10 mouse cellular contexts compared by ENCODE assay signal in genomic region chr5:30668637-30669495, GRCm38 (mm10). TPM values are rescaled to one million over a fixed set of nuclear protein-coding genes. Genes with fewer than 3 reads are reported as not detected.
DNase-seq lines count a peak whose midpoint lies in the region; ATAC-seq and TF ChIP-seq lines count a peak whose summit lies in the region.
"Had no signal": no experiment of that assay in that cellular context is flagged by ENCODE, and none has a peak within 500 bp of the region (broad histone marks: within the 10 kb centered on the region; RNA-seq: fewer than 3 reads in every experiment).

No protein-coding gene starts in this region.

- TF ChIP-seq CTCF in bone marrow, adult 2 months (IDR thresholded peaks at IDR 0.05; ENCODE audit: control insufficient read depth, insufficient read depth, low read length), result no peak

- H3K27me3 ChIP-seq in hindbrain, embryonic 10.5 days (ENCODE audit: insufficient read depth, poor library complexity, severe bottlenecking), result no peaks in the 10 kb centered on the region
- no peaks in the 10 kb centered on the region for H3K27me3 ChIP-seq in hindbrain, embryonic 13.5 days
- H3K27me3 ChIP-seq in limb, embryonic 12.5 days, result no peaks in the 10 kb centered on the region
- H3K27me3 ChIP-seq: hindbrain, embryonic 15.5 days had no signal

- no peak overlapping the region for H3K9ac ChIP-seq in hindbrain, embryonic 13.5 days
- no peak overlapping the region for H3K9ac ChIP-seq in limb, embryonic 12.5 days (replicated peaks)
- H3K9ac ChIP-seq: hindbrain, embryonic 15.5 days had no signal

- no peak for DNase-seq in hindbrain, embryonic 10.5 days (ENCODE audit: low spot score)
- peak; percentile 21 for DNase-seq in CD4-positive helper T cell, adult 2 months (ENCODE audit: low read depth, low spot score)
- DNase-seq in cerebellum, adult 9-11 months, result no peak
- no peak for DNase-seq in urinary bladder, postnatal 10 days (ENCODE audit: low spot score)
- DNase-seq in thymus, postnatal 36 days, result no peak
- DNase-seq: thymus, adult 18-20 months had no signal

- peaks cover 58% of the 10 kb centered on the region for H3K36me3 ChIP-seq in hindbrain, embryonic 10.5 days
- peaks cover 7% of the 10 kb centered on the region; the same call in 1 of the 2 replicates for H3K36me3 ChIP-seq in hindbrain, embryonic 13.5 days
- H3K36me3 ChIP-seq in limb, embryonic 12.5 days, result peaks cover 51% of the 10 kb centered on the region
- H3K36me3 ChIP-seq: hindbrain, embryonic 15.5 days had no signal

- H3K4me2 ChIP-seq in hindbrain, embryonic 13.5 days, result no peak overlapping the region
- H3K4me2 ChIP-seq in limb, embryonic 12.5 days, result peak overlapping the region; percentile 63

- WGBS in hindbrain, embryonic 10.5 days, result 93% methylated on average over 9 of the region's 9 CpGs
- 93% methylated on average over 9 of the region's 9 CpGs for WGBS in hindbrain, embryonic 13.5 days
- 85% methylated on average over 9 of the region's 9 CpGs for whole genome bisulfite sequencing in bone marrow, adult 2 months
- WGBS in limb, embryonic 12.5 days, result 92% methylated on average over 9 of the region's 9 CpGs

- no peak overlapping the region for H3K27ac ChIP-seq in hindbrain, embryonic 10.5 days
- H3K27ac ChIP-seq in hindbrain, embryonic 13.5 days, result no peak overlapping the region
- H3K27ac ChIP-seq in bone marrow, adult 2 months (ENCODE audit: control insufficient read depth, insufficient read depth, low read depth, low read length, poor library complexity), result no peak overlapping the region
- no peak overlapping the region for H3K27ac ChIP-seq in limb, embryonic 12.5 days
- H3K27ac ChIP-seq: hindbrain, embryonic 15.5 days had no signal

- no peaks in the 10 kb centered on the region for H3K9me3 ChIP-seq in hindbrain, embryonic 10.5 days
- H3K9me3 ChIP-seq in hindbrain, embryonic 13.5 days, result no peaks in the 10 kb centered on the region
- no peaks in the 10 kb centered on the region for H3K9me3 ChIP-seq in limb, embryonic 12.5 days
- H3K9me3 ChIP-seq: hindbrain, embryonic 15.5 days had no signal

- H3K4me1 ChIP-seq in hindbrain, embryonic 10.5 days (replicated peaks), result peaks cover 28% of the 10 kb centered on the region
- peaks cover 22% of the 10 kb centered on the region for H3K4me1 ChIP-seq in hindbrain, embryonic 13.5 days (replicated peaks)
- no peaks in the 10 kb centered on the region; the same call in 1 of the 2 replicates for H3K4me1 ChIP-seq in bone marrow, adult 2 months (ENCODE audit: control insufficient read depth, insufficient read depth, low read length)
- peaks cover 15% of the 10 kb centered on the region for H3K4me1 ChIP-seq in limb, embryonic 12.5 days (replicated peaks)

- ATAC-seq in hindbrain, embryonic 13.5 days (ENCODE audit: low FRiP score), result no peak
- no peak for ATAC-seq in limb, embryonic 12.5 days (ENCODE audit: insufficient number of reproducible peaks, insufficient read depth, low FRiP score, low TSS enrichment, low read depth)

- H3K4me3 ChIP-seq in hindbrain, embryonic 10.5 days, result peak overlapping the region; percentile 82
- no peak overlapping the region for H3K4me3 ChIP-seq in hindbrain, embryonic 13.5 days
- peak overlapping the region; percentile 58 for H3K4me3 ChIP-seq in bone marrow, adult 2 months (replicated peaks; ENCODE audit: control insufficient read depth, low read depth, low read length)
- H3K4me3 ChIP-seq in limb, embryonic 12.5 days (replicated peaks), result 0 out of 2 replicates have a peak overlapping the region, but pooled peaks have one; percentile 82

- no peak for TF ChIP-seq POLR2A in bone marrow, adult 2 months (IDR thresholded peaks at IDR 0.05; ENCODE audit: borderline replicate concordance, control insufficient read depth, low read depth, low read length)

RNA-seq across cellular contexts. Expression of gene Cenpa, which starts 2.3 kb away (rescaled TPM):
- polyA plus RNA-seq in hindbrain, embryonic 10.5 days (2016; fragmentation: Nextera tagmentation; extraction: Ambion mirVana), result 409 and 440 TPM in 2 replicates
- polyA plus RNA-seq in hindbrain, embryonic 13.5 days (2015; fragmentation: Nextera tagmentation; extraction: Ambion mirVana), result 61.6 and 69.1 TPM in 2 replicates
- 161 and 187 TPM in 2 replicates for polyA plus RNA-seq in bone marrow, adult 2 months (2011; ENCODE audit: insufficient read depth, insufficient read length, low replicate concordance, missing spikeins)
- polyA plus RNA-seq in limb, embryonic 12.5 days (2016; fragmentation: Nextera tagmentation; extraction: Ambion mirVana), result 402 and 439 TPM in 2 replicates

RNA-seq across cellular contexts. Expression of gene Slc35f6, which starts 21.1 kb away (rescaled TPM):
- 25.5 and 28.9 TPM in 2 replicates for polyA plus RNA-seq in hindbrain, embryonic 10.5 days (2016; fragmentation: Nextera tagmentation; extraction: Ambion mirVana)
- polyA plus RNA-seq in hindbrain, embryonic 13.5 days (2015; fragmentation: Nextera tagmentation; extraction: Ambion mirVana), result 29.9 and 30.7 TPM in 2 replicates
- 7.7 and 17.0 TPM in 2 replicates for polyA plus RNA-seq in bone marrow, adult 2 months (2011; ENCODE audit: insufficient read depth, insufficient read length, low replicate concordance, missing spikeins)
- 19.9 and 22.1 TPM in 2 replicates for polyA plus RNA-seq in limb, embryonic 12.5 days (2016; fragmentation: Nextera tagmentation; extraction: Ambion mirVana)

RNA-seq across cellular contexts. Expression of gene Dpysl5, which starts 42.5 kb away (rescaled TPM):
- 87.4 and 151 TPM in 2 replicates for polyA plus RNA-seq in hindbrain, embryonic 10.5 days (2016; fragmentation: Nextera tagmentation; extraction: Ambion mirVana)
- 180 and 199 TPM in 2 replicates for polyA plus RNA-seq in hindbrain, embryonic 13.5 days (2015; fragmentation: Nextera tagmentation; extraction: Ambion mirVana)
- polyA plus RNA-seq in bone marrow, adult 2 months (2011; ENCODE audit: insufficient read depth, insufficient read length, low replicate concordance, missing spikeins), result 0.40 TPM in 1 of 2 replicates, not detected in the other
- 5.4 and 5.5 TPM in 2 replicates for polyA plus RNA-seq in limb, embryonic 12.5 days (2016; fragmentation: Nextera tagmentation; extraction: Ambion mirVana)

Comparison
In these comparisons a context has a peak if more than half of its experiments do, and no peak if none do; other contexts are left out.
1. RNA of gene Dpysl5, which starts 42.5 kb away (polyA plus RNA-seq): 180 to 199 TPM in hindbrain, embryonic 13.5 days and 87.4 to 151 TPM in hindbrain, embryonic 10.5 days; 5.4 to 5.5 TPM in limb, embryonic 12.5 days and 0.40 TPM in bone marrow, adult 2 months; every median in the first group is over 10 times any median in the second.